Mouse (Mus musculus) C3H10T1/2 (cell line): ENCODE data around the gene Cdr2. TPM values are rescaled to one million over a fixed set of nuclear protein-coding genes. Genes with fewer than 3 reads are reported as not detected.

Experiments
- polyA plus RNA-seq, 2 experiments: library from polyadenylated mRNA; unstranded; fragments of >200 nt; fragmentation: generic; extraction: Trizol; gene quantifications; one replicate each; pipeline ENCODE4 v1.2.1; 2012; ENCODE audit warnings: missing spikeins in 2 of 2

Cdr2 gene
- polyA plus RNA-seq, result 1 to 10 TPM; 2.0 to 4.6 TPM

DNA sequence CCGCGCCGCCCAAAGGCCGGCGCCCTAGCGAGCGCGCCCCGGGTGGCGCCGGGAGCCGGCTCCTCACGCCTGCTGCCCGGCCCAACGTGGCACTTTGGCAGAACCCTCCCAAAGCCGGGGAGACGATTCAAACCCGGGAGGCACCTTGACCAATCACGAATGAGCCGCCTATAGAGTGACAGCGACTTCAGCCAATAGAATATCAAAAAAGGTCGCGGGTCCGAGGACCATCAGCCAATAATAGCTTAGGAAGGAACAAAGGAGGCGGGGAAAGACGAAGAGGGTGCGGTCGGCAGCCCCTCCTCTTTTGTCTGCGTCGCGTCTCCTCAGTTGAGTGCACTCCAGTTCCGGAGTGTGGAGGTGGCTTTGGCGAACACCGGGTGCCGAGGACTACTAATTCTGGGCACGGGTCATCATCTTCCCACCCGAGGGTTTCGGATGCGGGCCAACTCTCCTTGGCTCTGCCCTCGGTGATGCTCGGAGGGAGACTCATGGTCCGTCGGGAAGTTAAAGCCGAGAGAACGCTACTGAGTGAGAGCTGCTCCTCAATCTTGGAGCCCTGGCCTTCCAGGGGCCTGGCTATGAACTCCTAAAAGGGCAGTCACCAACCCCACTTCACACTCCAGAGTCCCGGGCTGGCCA lies at the start of gene Cdr2, which contains the start of gene Mfsd13b:
Gene Cdr2 (minus strand): TSS at position 113 of the 642 bp plus-strand sequence.
Gene Mfsd13b (plus strand): TSS at position 310 of the 642 bp plus-strand sequence.

DNA sequence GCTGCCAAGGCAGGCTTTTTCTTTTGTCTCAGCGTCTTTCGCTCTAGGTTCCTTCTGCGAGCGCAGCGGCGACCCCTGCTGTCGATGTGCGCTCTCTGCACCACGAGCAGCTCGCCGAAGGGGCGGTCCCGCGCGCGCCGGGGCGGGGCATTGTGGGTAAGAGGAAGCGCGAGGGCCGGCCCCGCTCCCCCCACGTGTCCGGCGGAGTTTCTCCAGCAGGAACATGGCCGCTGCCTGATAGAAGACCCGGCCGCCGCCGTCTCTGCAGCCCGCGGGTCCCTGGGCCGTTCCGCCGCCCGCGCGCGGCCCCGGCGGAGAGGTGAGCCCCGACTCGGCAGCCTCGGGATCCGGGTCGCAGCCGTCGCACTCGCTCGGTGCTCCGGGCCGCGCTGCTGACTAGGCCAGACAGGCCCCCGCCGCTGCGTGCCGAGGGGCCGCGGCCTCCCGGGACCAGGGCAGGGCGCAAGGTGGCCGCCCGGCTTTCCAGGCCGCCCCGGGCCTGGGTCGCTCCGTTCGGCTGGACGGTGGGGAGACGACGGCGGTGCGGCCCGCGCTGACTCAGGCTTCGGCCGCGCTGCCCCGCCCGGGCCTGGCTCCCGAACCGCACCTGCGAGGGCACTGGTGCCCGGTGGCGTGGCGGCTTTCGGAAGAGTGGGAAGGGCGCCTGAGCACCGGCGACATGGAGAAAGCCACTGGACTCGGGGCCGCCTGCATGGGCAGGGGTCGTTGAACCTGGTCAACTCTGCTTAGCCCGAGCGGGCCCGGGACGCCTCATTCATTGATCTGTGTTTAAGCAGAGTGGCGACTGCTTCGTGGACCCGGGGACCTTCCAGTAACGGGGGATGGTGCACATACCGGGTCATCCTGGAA lies 64.3 kb downstream of the Cdr2 start, which contains the start of gene Polr3e:
Gene Polr3e (plus strand): TSS at position 153 of the 870 bp plus-strand sequence.

Other genes with a start within 250 kb of the Cdr2 start
- under 1 TPM in 1 of 2 experiments, not detected in 1; 0.04 TPM for gene Vwa3a, start 243.0 kb downstream of the Cdr2 start, polyA plus RNA-seq
- gene Gm5737, start 169.9 kb downstream of the Cdr2 start, polyA plus RNA-seq, result not detected
- gene Eef2k, start 139.5 kb downstream of the Cdr2 start, polyA plus RNA-seq, result 10 to 100 TPM; 20.5 to 33.1 TPM
- 1 to 10 TPM; 4.2 to 6.6 TPM for gene Polr3e, start 64.6 kb downstream of the Cdr2 start, polyA plus RNA-seq
- gene Mfsd13b, start 197 bp upstream of the Cdr2 start, polyA plus RNA-seq, result under 1 TPM; 0.04 to 0.14 TPM
- 10 to 100 TPM in 1 of 2 experiments, 1 to 10 TPM in 1; 6.5 to 51.4 TPM for gene Mettl9, start 52.1 kb upstream of the Cdr2 start, polyA plus RNA-seq
- under 1 TPM in 1 of 2 experiments, not detected in 1; 0.04 TPM for gene Igsf6, start 92.3 kb upstream of the Cdr2 start, polyA plus RNA-seq
- under 1 TPM in 1 of 2 experiments, not detected in 1; 0.02 TPM for gene Otoa, start 99.3 kb upstream of the Cdr2 start, polyA plus RNA-seq